Comparison of ENCODE assay signal across 30 mouse cellular contexts in genomic region chr7:4373521-4373920, GRCm38 (mm10). TPM values are rescaled to one million over a fixed set of nuclear protein-coding genes. Genes with fewer than 3 reads are reported as not detected.
DNase-seq lines count a peak whose midpoint lies in the region; ATAC-seq and TF ChIP-seq lines count a peak whose summit lies in the region.
"Had no signal": no experiment of that assay in that cellular context is flagged by ENCODE, and none has a peak within 500 bp of the region (broad histone marks: within the 10 kb centered on the region; RNA-seq: fewer than 3 reads in every experiment).

No protein-coding gene starts in this region.

- H3K27me3 ChIP-seq in lung, embryonic 16.5 days (ENCODE audit: control insufficient read depth, insufficient read depth, low read depth, low read length), result no peaks in the 10 kb centered on the region
- no peaks in the 10 kb centered on the region for H3K27me3 ChIP-seq in intestine, embryonic 15.5 days (replicated peaks)
- no peaks in the 10 kb centered on the region for H3K27me3 ChIP-seq in hindbrain, embryonic 16.5 days (replicated peaks; ENCODE audit: control insufficient read depth, insufficient read depth, low read length)
- no peaks in the 10 kb centered on the region for H3K27me3 ChIP-seq in stomach, postnatal 0 days (ENCODE audit: control insufficient read depth, insufficient read depth, low read length)
- H3K27me3 ChIP-seq: CH12.LX; embryonic facial prominence, embryonic 13.5 days; embryonic facial prominence, embryonic 15.5 days; forebrain, embryonic 12.5 days; Patski had no signal

- ATAC-seq in lung, embryonic 16.5 days (ENCODE audit: low read depth), result peak; percentile 41; the same call in 1 of the 2 replicates
- no peak for ATAC-seq in intestine, embryonic 15.5 days
- ATAC-seq in hindbrain, embryonic 16.5 days, result no peak
- ATAC-seq in stomach, postnatal 0 days (ENCODE audit: low FRiP score, low TSS enrichment), result no peak
- ATAC-seq: activated CD4-positive, CD25-positive, alpha-beta regulatory T cell, adult 4 months; CD4-positive, CD25-positive, alpha-beta regulatory T cell, adult 4 months; forebrain, embryonic 14.5 days; Patski had no signal

- H3K4me3 ChIP-seq in lung, embryonic 16.5 days (ENCODE audit: low read length), result no peak overlapping the region
- H3K4me3 ChIP-seq in intestine, embryonic 15.5 days (replicated peaks), result no peak overlapping the region
- no peak overlapping the region for H3K4me3 ChIP-seq in hindbrain, embryonic 16.5 days (ENCODE audit: low read length)
- H3K4me3 ChIP-seq in stomach, postnatal 0 days (ENCODE audit: low read depth, low read length), result no peak overlapping the region
- H3K4me3 ChIP-seq: embryonic facial prominence, embryonic 13.5 days; embryonic facial prominence, embryonic 15.5 days; erythroblast, embryonic 14.5 days; forebrain, embryonic 10.5 days; forebrain, embryonic 12.5 days had no signal

- peak; percentile 34 to 54 for DNase-seq in lung, adult 18-20 months
- DNase-seq in lung, postnatal 10 days, result peak; percentile 4
- DNase-seq in lung, postnatal 25 days (ENCODE audit: low spot score), result peak; percentile 36
- DNase-seq in left cerebral cortex, postnatal 4 days, result no peak
- DNase-seq in stomach, postnatal 0 days (ENCODE audit: low spot score), result no peak
- DNase-seq: adrenal gland, adult 8-10 months; adrenal gland, postnatal 14 days; adrenal gland, postnatal 36 days; B cell, adult 2 months; cerebellum, adult 11-12 months; cerebellum, adult 2 months; cerebellum, adult 9-10 months; cerebellum, postnatal 10 days; cerebellum, postnatal 25 days had no signal

- H3K36me3 ChIP-seq in lung, embryonic 16.5 days (ENCODE audit: control insufficient read depth, insufficient read depth, low read length), result no peaks in the 10 kb centered on the region
- no peaks in the 10 kb centered on the region for H3K36me3 ChIP-seq in intestine, embryonic 15.5 days
- H3K36me3 ChIP-seq in hindbrain, embryonic 16.5 days (ENCODE audit: control insufficient read depth, insufficient read depth, low read length), result no peaks in the 10 kb centered on the region
- no peaks in the 10 kb centered on the region for H3K36me3 ChIP-seq in stomach, postnatal 0 days (ENCODE audit: control insufficient read depth, insufficient read depth, low read length)
- H3K36me3 ChIP-seq: embryonic facial prominence, embryonic 13.5 days; embryonic facial prominence, embryonic 15.5 days; forebrain, embryonic 10.5 days; forebrain, embryonic 12.5 days; G1E had no signal

- intact Hi-C loops in left cerebral cortex, postnatal 4 days (cut with DNase I), result no loop called here

- no peak overlapping the region for H3K27ac ChIP-seq in lung, embryonic 16.5 days (ENCODE audit: low read length)
- H3K27ac ChIP-seq in intestine, embryonic 15.5 days, result no peak overlapping the region
- no peak overlapping the region for H3K27ac ChIP-seq in hindbrain, embryonic 16.5 days (ENCODE audit: low read depth, low read length)
- no peak overlapping the region for H3K27ac ChIP-seq in stomach, postnatal 0 days (replicated peaks)
- H3K27ac ChIP-seq: embryonic facial prominence, embryonic 13.5 days; embryonic facial prominence, embryonic 15.5 days; forebrain, embryonic 10.5 days; forebrain, embryonic 12.5 days had no signal

- no peak overlapping the region for H3K4me2 ChIP-seq in lung, embryonic 16.5 days (ENCODE audit: low read depth, low read length)
- no peak overlapping the region for H3K4me2 ChIP-seq in intestine, embryonic 15.5 days (replicated peaks)
- H3K4me2 ChIP-seq in hindbrain, embryonic 16.5 days (ENCODE audit: low read length), result no peak overlapping the region
- H3K4me2 ChIP-seq in stomach, postnatal 0 days (replicated peaks; ENCODE audit: low read depth), result no peak overlapping the region
- H3K4me2 ChIP-seq: embryonic facial prominence, embryonic 13.5 days; embryonic facial prominence, embryonic 15.5 days; forebrain, embryonic 12.5 days had no signal

- no peaks in the 10 kb centered on the region for H3K9me3 ChIP-seq in lung, embryonic 16.5 days (ENCODE audit: control insufficient read depth, low read length)
- no peaks in the 10 kb centered on the region for H3K9me3 ChIP-seq in intestine, embryonic 15.5 days
- H3K9me3 ChIP-seq in hindbrain, embryonic 16.5 days (ENCODE audit: control insufficient read depth, low read length), result peaks cover 2% of the 10 kb centered on the region; the same call in 1 of the 2 replicates
- no peaks in the 10 kb centered on the region for H3K9me3 ChIP-seq in stomach, postnatal 0 days (ENCODE audit: control insufficient read depth, low read length)
- H3K9me3 ChIP-seq: embryonic facial prominence, embryonic 13.5 days; embryonic facial prominence, embryonic 15.5 days; forebrain, embryonic 12.5 days; G1E had no signal

- no peak for TF ChIP-seq CTCF in stomach, postnatal 0 days (IDR thresholded peaks at IDR 0.05; ENCODE audit: low read depth)

- 61% methylated on average over 7 of the region's 7 CpGs for WGBS in lung, embryonic 16.5 days
- 83% methylated on average over 7 of the region's 7 CpGs for WGBS in intestine, embryonic 15.5 days
- WGBS in hindbrain, embryonic 16.5 days, result 82% methylated on average over 7 of the region's 7 CpGs
- 79% methylated on average over 7 of the region's 7 CpGs for WGBS in stomach, postnatal 0 days

- no peak overlapping the region for H3K9ac ChIP-seq in lung, embryonic 16.5 days (ENCODE audit: low read length)
- no peak overlapping the region for H3K9ac ChIP-seq in intestine, embryonic 15.5 days
- H3K9ac ChIP-seq in hindbrain, embryonic 16.5 days (ENCODE audit: low read depth, low read length), result no peak overlapping the region
- H3K9ac ChIP-seq in stomach, postnatal 0 days (ENCODE audit: low read length), result no peak overlapping the region
- H3K9ac ChIP-seq: embryonic facial prominence, embryonic 13.5 days; embryonic facial prominence, embryonic 15.5 days; forebrain, embryonic 12.5 days had no signal

- TF ChIP-seq EP300 in stomach, postnatal 0 days (optimal IDR thresholded peaks at IDR 0.05), result no peak

- H3K4me1 ChIP-seq in lung, embryonic 16.5 days (replicated peaks; ENCODE audit: control insufficient read depth, insufficient read depth, low read length), result no peaks in the 10 kb centered on the region
- no peaks in the 10 kb centered on the region for H3K4me1 ChIP-seq in intestine, embryonic 15.5 days (replicated peaks)
- no peaks in the 10 kb centered on the region for H3K4me1 ChIP-seq in hindbrain, embryonic 16.5 days (ENCODE audit: control insufficient read depth, insufficient read depth, low read depth, low read length)
- no peaks in the 10 kb centered on the region for H3K4me1 ChIP-seq in stomach, postnatal 0 days (replicated peaks; ENCODE audit: control insufficient read depth, insufficient read depth)
- H3K4me1 ChIP-seq: embryonic facial prominence, embryonic 13.5 days; embryonic facial prominence, embryonic 15.5 days; forebrain, embryonic 10.5 days; forebrain, embryonic 12.5 days had no signal

RNA-seq across cellular contexts. Expression of gene Gp6, which starts 24.0 kb away (rescaled TPM):
- 0.68 and 0.96 TPM in 2 replicates for polyA plus RNA-seq in lung, embryonic 16.5 days (2015; fragmentation: Nextera tagmentation; extraction: Ambion mirVana)
- polyA plus RNA-seq in intestine, embryonic 15.5 days (2015; fragmentation: Nextera tagmentation; extraction: Ambion mirVana), result 0.08 and 0.19 TPM in 2 replicates
- not detected for total RNA-seq in left cerebral cortex, postnatal 4 days (2021)
- 0.04 and 0.05 TPM in 2 replicates for polyA plus RNA-seq in hindbrain, embryonic 16.5 days (2015; fragmentation: Nextera tagmentation; extraction: Ambion mirVana)
- 0.01 TPM in 1 of 2 replicates, not detected in the other for polyA plus RNA-seq in stomach, postnatal 0 days (2015; fragmentation: Nextera tagmentation; extraction: Ambion mirVana)
- polyA plus RNA-seq: activated CD4-positive, CD25-positive, alpha-beta regulatory T cell, adult 4 months; cerebellum, adult 2 months; cortical plate, adult 2 months; embryonic facial prominence, embryonic 15.5 days; forebrain, embryonic 14.5 days; Patski had no signal

RNA-seq across cellular contexts. Expression of gene Ncr1, which starts 36.0 kb away (rescaled TPM):
- polyA plus RNA-seq in lung, embryonic 16.5 days (2015; fragmentation: Nextera tagmentation; extraction: Ambion mirVana), result not detected in 2 replicates
- 0.13 TPM in 1 of 2 replicates, not detected in the other for polyA plus RNA-seq in intestine, embryonic 15.5 days (2015; fragmentation: Nextera tagmentation; extraction: Ambion mirVana)
- total RNA-seq in left cerebral cortex, postnatal 4 days (2021), result not detected
- polyA plus RNA-seq in hindbrain, embryonic 16.5 days (2015; fragmentation: Nextera tagmentation; extraction: Ambion mirVana), result not detected in 2 replicates
- 0.08 TPM in 1 of 2 replicates, not detected in the other for polyA plus RNA-seq in stomach, postnatal 0 days (2015; fragmentation: Nextera tagmentation; extraction: Ambion mirVana)
- total RNA-seq: adrenal gland, postnatal 14 days; adrenal gland, postnatal 36 days; CH12.LX had no signal
- polyA plus RNA-seq: activated CD4-positive, CD25-positive, alpha-beta regulatory T cell, adult 4 months; CD4-positive, CD25-positive, alpha-beta regulatory T cell, adult 4 months; cortical plate, adult 2 months; embryonic facial prominence, embryonic 11.5 days; embryonic facial prominence, embryonic 13.5 days; embryonic facial prominence, embryonic 15.5 days; erythroblast, embryonic 14.5 days; forebrain, embryonic 10.5 days; forebrain, embryonic 12.5 days; forebrain, embryonic 14.5 days; G1E; Patski had no signal

Comparison
In these comparisons a context has a peak if more than half of its experiments do, and no peak if none do; other contexts are left out.
1. DNase-seq: peak in lung, adult 18-20 months (2 of 2), lung, postnatal 10 days (single experiment) and lung, postnatal 25 days (single experiment); none in left cerebral cortex, postnatal 4 days (single experiment) and stomach, postnatal 0 days (single experiment).